Mouse (Mus musculus): ENCODE data around the gene Pitpnc1. TPM values are rescaled to one million over a fixed set of nuclear protein-coding genes. Genes with fewer than 3 reads are reported as not detected.

Gene Pitpnc1
- total RNA-seq, 2 experiments from 2014 or later: 76.1 to 83.2 TPM

DNA sequence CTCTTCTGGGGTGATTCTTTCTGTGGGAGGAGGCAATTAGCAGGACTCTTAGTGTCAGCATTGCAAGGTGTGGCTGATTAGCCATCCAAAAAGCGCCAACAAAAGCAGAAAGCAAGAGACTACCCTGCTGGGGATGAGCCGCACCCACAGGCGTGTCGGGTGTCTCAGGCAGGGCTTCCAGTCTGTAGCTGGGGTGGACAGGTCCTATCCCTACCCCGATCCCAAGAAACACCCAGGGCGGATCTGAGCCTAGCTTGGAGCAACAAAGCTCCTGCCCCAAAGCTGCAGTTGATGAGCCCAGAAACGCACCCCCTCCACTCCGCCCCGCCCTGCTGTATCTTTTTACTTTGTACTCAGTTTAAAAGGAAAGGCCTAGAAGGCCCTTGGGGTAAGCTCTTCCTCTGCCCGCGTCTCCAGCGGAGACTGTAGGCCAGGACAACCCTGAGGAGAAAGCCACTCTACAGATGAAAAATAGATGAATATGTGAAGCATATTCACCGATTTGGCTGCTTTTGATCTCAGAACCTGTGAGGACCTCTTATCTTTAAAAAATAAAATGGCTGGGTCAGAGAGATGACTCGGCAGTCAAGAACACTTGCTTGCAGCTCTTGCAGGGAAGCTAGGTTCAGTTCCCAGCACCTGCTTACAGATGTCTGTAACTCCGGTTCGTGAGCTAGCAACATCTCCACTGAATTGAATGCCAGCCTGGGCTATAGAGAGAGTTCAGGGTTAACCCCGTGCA, 21.2 kb downstream of the Pitpnc1 start:
- DNase-seq (ENCODE audit: extremely low spot score in 1 of 2, low spot score in 2 of 2): peak in 1 of 2 experiments; percentile 48
- intact Hi-C loops (cut with DNase I): no loop called here

GRCm38 (mm10) chr11:107447915-107448314, 22.6 kb downstream of the Pitpnc1 start:
- intact Hi-C loops (cut with DNase I): no loop called here
- peak in 1 of 2 experiments; percentile 7 for DNase-seq (ENCODE audit: extremely low spot score in 1 of 2, low spot score in 2 of 2)

DNA sequence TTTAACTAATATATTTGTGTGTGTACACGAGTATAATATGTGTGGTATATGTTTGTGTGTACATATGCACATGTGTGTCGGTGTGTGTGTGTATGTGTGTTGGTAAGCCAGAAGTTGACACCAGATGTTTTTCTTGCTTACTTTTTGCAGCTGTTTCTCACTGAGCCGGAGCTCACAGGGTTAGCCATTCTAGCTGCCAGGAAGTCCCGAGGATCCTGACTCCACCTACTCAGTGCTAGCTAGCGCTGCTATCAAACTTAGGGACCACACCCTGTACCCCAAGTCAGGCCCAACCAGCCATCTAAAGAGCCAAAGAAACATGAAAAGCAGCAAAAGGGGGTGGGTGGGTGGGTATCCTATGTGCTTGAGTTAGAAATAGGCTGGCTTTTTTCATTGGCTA, 23.1 kb downstream of the Pitpnc1 start:
- DNase-seq (ENCODE audit: extremely low spot score in 1 of 2, low spot score in 2 of 2): peak in 1 of 2 experiments; percentile 22
- intact Hi-C loops (cut with DNase I): no loop called here

- intact Hi-C loops (cut with DNase I): no loop called here
- peak in 1 of 2 experiments; percentile 10 for DNase-seq (ENCODE audit: extremely low spot score in 1 of 2, low spot score in 2 of 2)
These were observed 23.8 kb downstream of the Pitpnc1 start for GRCm38 (mm10) chr11:107446650-107447049.

- intact Hi-C loops (cut with DNase I): no loop called here
- peak in 1 of 2 experiments; percentile 46 for DNase-seq (ENCODE audit: extremely low spot score in 1 of 2, low spot score in 2 of 2)
These were observed 24.8 kb downstream of the Pitpnc1 start for GRCm38 (mm10) chr11:107445683-107446082.

GRCm38 (mm10) chr11:107443121-107444095, 27.1 kb downstream of the Pitpnc1 start:
- intact Hi-C loops (cut with DNase I): no loop called here
- DNase-seq (ENCODE audit: extremely low spot score in 1 of 2, low spot score in 2 of 2): no peak

- intact Hi-C loops (cut with DNase I): no loop called here
These were observed 29.4 kb downstream of the Pitpnc1 start for GRCm38 (mm10) chr11:107441050-107441449.

GRCm38 (mm10) chr11:107438140-107438539, 32.4 kb downstream of the Pitpnc1 start:
- no peak for DNase-seq (ENCODE audit: extremely low spot score in 1 of 2, low spot score in 2 of 2)
- intact Hi-C loops (cut with DNase I): no loop called here

More at GRCm38 (mm10) chr11:107441050-107441449, 29.4 kb downstream of the Pitpnc1 start:
- peak in 1 of 2 experiments; percentile 23 for DNase-seq (ENCODE audit: extremely low spot score in 1 of 2, low spot score in 2 of 2)

DNA sequence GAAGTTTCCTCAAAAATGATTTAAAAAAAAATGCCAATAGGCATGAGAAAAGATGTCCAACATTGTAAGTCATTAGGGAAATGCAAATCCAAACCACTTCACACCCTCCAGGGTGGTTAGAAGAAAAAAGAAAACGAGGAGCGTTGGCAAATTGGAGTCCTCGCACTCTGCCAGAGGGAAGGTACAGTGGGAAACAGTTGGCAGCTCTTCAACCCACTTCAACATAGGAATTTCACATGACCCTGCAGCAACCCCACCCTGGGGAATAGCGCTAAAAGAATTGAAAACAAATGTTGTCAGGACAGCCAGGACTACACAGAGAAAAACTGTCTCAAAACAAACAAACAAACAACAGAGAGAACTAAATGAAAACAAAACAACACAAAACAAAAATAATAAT, 32.8 kb downstream of the Pitpnc1 start:
- intact Hi-C loops (cut with DNase I): no loop called here

DNA sequence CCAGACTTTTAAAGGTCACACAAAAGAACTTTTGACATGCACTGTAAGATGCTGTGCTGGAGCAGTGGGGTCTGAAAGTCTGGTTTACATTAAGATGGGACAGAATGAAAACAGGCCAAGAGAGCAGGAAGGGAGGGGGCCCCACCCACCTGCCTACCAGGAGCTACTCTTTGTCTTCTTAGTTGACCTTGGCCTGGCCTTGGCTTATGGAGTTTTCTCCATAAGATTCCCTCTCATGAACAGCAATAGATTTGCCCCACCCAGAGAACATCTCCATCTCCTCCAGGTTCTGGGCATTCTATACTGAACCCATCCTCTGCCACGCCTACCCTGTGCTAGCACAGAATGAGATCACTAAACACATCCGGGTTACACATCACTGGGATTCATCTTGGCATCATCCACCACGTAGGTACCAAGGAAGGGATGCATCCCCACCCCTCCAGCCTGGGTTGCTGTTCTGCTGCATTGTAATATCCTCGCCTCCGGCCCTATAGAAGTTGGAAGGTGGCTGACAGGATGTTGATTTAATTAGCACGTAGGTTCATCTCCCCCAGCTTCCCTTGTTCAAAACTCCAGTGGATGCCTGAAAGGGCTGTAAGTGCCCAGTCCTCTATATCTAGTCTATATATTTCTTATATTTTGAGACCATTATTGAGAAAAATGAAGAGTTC, 34.6 kb downstream of the Pitpnc1 start:
- intact Hi-C loops (cut with DNase I): no loop called here
- no peak for DNase-seq (ENCODE audit: extremely low spot score in 1 of 2, low spot score in 2 of 2)

More for the DNA sequence above, 32.8 kb downstream of the Pitpnc1 start:
- no peak for DNase-seq (ENCODE audit: extremely low spot score in 1 of 2, low spot score in 2 of 2)

DNA sequence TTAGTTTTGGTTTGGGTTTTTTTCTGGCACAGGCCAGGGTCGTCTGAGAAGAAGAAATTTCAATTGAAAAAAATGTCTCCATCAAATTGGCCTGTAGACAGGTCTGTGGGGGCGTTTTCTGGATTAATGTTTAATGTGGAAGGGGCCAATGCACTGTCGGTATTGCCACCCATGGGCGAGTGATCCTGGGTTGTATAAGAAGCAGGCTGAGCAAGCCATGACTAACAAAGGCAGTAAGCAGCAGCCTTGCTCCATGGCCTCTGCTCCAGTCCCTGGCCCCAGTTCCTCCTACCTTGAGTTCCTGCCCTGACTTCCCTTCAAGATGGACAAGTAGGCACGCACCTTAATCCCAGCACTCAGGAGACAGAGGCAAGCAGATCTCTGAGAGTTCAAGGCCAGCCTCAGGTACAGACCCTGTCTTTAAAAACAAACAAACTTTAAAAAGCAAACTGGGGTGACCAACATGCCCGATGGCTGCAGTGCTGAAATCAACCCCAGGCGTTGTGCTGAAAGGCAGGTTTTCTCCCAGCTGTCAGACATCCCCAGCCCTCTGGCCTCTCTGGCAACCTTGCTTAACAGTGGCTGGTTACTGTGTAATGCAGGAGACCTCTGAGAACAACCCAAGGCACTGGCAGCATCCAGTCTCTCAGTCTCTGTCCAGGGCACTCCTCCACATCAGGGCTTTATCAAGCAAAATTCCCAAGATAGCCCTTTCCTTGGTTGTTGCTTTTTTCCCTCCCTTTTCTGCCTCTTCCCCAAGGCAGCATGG, 39.1 kb downstream of the Pitpnc1 start:
- DNase-seq (ENCODE audit: extremely low spot score in 1 of 2, low spot score in 2 of 2): peak in 1 of 2 experiments; percentile 17
- intact Hi-C loops (cut with DNase I): no loop called here

GRCm38 (mm10) chr11:107428011-107428410, 42.5 kb downstream of the Pitpnc1 start:
- no peak for DNase-seq (ENCODE audit: extremely low spot score in 1 of 2, low spot score in 2 of 2)
- intact Hi-C loops (cut with DNase I): no loop called here

- intact Hi-C loops (cut with DNase I): no loop called here
- no peak for DNase-seq (ENCODE audit: extremely low spot score in 1 of 2, low spot score in 2 of 2)
These were observed 46.3 kb downstream of the Pitpnc1 start for GRCm38 (mm10) chr11:107424176-107424575.

- DNase-seq (ENCODE audit: extremely low spot score in 1 of 2, low spot score in 2 of 2): no peak
- intact Hi-C loops (cut with DNase I): no loop called here
These were observed 48.1 kb downstream of the Pitpnc1 start for GRCm38 (mm10) chr11:107422356-107422754.

DNA sequence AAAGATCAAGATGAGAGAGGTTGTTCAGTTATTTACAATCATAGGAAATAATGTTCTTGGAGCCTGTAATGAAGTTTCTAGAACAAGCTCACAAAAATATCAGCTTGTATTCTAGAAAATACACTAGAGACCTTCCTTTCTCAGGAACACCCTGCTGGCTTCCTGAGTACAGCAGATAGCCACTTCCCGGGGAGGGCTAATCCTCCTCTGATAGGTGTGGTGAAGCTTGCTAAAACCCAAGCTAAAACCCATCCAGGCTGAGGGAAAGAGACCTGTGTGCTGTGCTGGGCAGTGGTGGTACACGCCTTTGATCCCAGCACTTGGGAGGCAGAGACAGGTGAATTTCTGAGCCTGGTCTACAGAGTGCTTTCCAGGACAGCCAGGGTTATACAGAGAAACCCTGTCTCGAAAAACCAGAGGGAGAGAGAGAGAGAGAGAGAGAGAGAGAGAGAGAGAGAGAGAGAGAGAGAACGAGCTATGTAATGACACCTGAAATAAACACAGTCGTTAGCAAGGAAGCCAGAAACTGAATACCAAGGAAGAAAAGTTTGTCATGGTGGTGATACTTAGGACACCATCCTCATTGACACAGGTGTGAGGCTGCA, 48.6 kb downstream of the Pitpnc1 start:
- intact Hi-C loops (cut with DNase I): no loop called here
- DNase-seq (ENCODE audit: extremely low spot score in 1 of 2, low spot score in 2 of 2): peak in 1 of 2 experiments; percentile 25

DNA sequence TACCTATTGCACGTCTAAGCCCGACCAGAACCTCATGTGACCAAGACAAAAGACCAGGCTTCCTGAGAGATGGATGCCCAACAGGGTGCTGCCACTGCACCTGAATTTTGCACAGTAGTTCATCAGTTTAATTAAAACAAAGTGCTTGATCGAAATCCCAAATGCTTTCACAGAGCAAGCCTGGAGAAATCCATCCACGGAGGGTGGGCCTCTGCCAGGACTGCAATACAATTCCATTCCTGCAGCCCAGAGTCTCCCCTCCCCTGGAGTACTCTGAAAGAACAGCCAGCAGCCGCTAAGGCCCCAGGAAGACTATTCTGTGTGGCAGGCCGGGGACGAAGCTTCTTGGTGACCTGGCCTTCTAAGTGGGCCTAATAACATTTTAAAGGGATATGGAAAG, 50.6 kb downstream of the Pitpnc1 start:
- intact Hi-C loops (cut with DNase I): no loop called here
- DNase-seq (ENCODE audit: extremely low spot score in 1 of 2, low spot score in 2 of 2): no peak

DNA sequence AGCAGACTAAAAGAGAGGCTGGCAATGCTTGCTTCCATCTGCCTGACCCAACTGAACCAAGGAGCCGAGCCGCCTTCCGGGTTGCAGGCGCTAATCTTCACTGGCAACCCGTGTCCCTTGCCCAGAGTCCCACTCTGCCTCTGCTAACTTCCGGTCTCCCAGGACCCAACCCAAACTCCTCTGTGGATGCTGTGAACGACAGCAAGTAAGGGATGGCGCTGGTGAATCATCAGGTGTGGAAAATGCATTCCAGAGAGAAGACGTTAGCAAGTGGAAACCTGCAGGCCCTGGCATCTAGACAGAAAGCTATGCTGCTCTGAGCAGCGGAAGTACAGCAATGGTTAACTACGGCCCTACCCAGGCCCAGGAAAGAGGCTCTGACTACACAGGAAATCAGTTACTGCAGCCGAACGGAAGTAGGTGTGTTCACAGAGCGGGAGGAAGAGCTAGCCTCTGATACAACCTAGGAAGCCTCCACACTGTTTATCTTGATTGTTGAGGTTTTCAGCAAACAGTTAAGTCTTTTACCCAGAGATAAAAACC, 53.4 kb downstream of the Pitpnc1 start:
- intact Hi-C loops (cut with DNase I): no loop called here
- peak in 1 of 2 experiments; percentile 45 for DNase-seq (ENCODE audit: extremely low spot score in 1 of 2, low spot score in 2 of 2)

DNA sequence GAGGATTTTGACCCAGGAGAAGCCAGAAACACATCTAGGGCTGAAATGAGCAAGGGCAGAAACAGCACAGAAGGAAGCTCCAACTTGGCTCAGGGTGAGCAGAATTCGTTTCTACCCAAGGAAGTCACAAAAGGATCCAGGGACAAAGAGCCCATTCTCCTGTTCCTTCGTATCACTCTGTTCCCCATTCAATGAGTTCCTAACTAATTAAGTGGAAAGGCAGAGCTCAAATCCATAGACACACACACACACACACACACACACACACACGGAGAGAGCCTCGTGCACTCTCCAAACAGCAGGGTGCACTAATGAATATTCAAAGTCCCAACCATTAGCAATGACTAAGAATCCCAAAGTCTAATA, 54.0 kb downstream of the Pitpnc1 start:
- intact Hi-C loops (cut with DNase I): no loop called here
- no peak for DNase-seq (ENCODE audit: extremely low spot score in 1 of 2, low spot score in 2 of 2)
